Mouse (Mus musculus) mouse embryonic stem cell (cell line): ENCODE measurements around the gene Tlr7.
"Not testable (repeated sequence)": the region's sequence is repeated elsewhere in the genome, so short reads cannot be mapped to it uniquely, and the experiment has no call there.

ENCODE experiments used
- in situ Hi-C, 2 experiments: fragments of 300-500 bp; cut with MboI; formaldehyde crosslinking; loops; 1 replicate in 1 of 2; 3 replicates in 1 of 2; pipeline ENCODE4 v1.14.3; 2019 to 2020; ENCODE audit warnings: low sequenced_read_pairs in 2 of 2, low pct_unique_long_range_greater_than_20kb in 1 of 2, mixed read lengths in 1 of 2; ENCODE audit not compliant: unreplicated experiment in 1 of 2

Tlr7 gene

GRCm38 (mm10) chrX:167330399-167330798, at the start of gene Tlr7:
TSS of gene Tlr7 (minus strand) at chrX:167330558.
- in situ Hi-C loops, result no loop called here

DNA sequence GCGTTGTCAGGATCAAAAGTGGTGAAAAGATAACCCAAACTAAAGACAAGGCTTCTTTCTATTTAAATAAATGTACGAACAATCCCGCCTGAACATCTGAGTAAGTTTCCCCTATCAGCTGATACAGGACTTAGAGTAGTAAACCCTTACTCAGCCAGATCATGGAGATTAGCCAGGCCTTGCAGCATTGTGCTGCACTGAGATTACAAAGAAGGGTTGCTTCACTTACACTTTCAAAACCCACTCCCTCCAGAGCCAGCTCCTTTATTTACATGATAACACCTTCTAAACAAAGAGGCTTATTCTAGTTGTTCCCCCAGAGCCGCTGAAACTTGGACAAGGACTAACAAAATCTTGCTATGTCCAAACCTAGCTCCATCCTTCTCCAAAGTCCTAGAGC, 49.7 kb upstream of the Tlr7 start:
- in situ Hi-C loops, result no loop called here

DNA sequence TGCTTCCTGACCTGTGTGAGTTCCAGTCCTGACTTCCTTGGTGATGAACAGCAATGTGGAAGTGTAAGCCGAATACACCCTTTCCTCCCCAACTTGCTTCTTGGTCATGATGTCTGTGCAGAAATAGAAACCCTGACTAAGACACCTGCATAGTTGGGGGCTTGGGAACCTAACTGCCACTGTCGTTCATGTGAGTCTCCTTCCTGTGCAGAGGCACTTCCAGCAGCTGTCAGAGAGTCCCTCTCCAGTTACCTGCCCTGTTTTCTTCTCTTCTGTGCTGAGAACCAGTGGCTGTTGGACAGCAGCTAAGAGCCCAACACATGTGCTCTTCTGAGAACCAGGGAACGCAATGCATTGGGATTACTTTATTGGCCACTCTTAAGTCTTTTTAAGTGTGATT, 30.9 kb upstream of the Tlr7 start:
- in situ Hi-C loops, result not testable (repeated sequence)

DNA sequence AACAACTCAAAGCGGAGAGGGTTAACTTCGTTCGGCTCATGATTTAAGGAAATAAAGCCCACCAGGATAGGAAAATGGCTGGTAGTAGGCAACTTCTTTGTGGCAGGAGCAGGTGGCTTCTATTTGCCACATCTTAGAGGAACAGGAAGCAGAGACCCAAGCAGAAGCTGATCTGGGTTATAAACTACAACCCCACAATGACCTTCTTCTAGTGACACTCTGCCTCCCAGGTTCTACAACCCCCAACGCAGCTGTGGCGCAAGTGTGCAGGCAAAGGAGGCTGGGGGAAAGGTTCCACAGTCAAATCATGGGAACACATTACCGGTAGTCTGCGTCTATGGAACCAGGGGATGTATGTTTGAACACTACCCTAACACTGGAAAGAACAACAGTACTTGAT, 29.3 kb upstream of the Tlr7 start:
- in situ Hi-C loops, result no loop called here

DNA sequence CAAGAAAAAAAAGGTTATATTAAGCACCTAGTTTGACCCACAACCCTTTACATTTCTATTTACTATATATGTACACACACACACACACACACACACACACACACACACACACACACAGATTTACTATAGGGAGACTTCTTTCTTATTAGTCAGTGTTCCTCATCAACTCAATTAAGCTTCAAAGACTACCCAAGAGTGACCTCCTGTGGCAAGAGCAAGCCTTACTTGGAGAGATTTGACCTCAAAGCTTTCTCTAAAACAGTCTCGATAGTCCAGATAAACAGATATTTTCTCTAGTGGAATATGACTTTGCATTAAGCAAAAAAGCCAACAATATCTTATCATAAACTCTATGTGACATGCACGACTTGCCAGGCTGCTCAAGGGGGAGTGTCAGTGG, 27.1 kb upstream of the Tlr7 start:
- in situ Hi-C loops, result no loop called here

DNA sequence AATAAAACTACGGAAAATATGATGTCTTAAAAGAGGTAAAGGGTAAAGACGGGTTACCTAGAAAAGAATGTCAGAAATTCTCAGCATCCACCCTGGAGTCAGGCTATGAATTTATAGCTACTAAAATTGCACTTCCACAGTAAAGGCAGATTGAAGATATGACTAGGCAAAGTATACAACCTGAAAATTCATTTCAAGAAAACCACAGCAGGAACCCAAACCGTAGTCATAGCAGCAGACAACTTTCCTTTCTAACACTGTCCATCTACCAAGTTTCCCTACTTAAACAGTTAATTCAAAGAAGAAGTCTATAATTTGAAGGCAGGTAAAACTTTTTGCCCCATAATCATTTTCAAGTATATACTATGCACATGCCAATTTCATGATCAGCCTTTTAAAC, 25.6 kb upstream of the Tlr7 start:
- in situ Hi-C loops, result no loop called here

DNA sequence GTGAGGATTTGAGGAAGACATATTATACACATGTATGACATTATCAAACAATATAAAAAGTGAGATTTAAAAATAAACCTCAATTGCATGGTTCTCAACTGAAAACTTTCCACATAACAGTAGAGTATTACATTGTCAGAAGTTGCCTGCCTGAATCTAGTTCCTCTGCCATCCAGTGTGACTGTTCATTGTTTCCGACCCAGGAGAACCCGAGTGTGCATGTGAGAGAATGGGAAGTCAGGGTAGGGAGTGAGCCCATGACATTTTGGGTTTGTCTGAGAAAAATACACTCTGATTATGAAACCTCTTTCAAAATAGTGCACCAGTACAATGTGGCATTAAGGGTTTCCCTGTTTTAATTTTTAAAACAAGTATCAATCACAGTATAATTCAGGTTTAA, 23.3 kb upstream of the Tlr7 start:
- in situ Hi-C loops, result no loop called here

- in situ Hi-C loops, result no loop called here
These were observed 16.1 kb upstream of the Tlr7 start for GRCm38 (mm10) chrX:167346440-167346839.

- in situ Hi-C loops, result no loop called here
These were observed 14.0 kb upstream of the Tlr7 start for GRCm38 (mm10) chrX:167344356-167344755.

DNA sequence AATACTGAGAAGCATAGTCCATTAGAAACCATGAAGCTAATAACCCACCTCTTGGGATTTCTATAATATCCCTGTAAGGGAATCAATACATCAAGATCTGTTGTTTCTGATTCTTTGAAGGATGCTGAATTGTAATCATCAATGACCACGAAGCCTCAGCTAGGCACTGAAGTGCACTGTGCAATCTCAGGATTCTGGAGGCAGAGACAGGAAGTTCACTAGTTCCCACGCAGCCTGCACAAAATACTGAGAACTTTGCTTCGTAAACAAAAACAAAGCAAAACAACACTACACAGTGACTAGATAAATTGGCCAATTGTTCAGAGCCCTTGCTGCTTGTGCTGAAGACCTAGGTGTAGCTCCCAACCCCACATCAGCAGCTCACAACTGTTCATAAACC, 11.5 kb upstream of the Tlr7 start:
- in situ Hi-C loops, result no loop called here

GRCm38 (mm10) chrX:167340190-167340589, 9.8 kb upstream of the Tlr7 start:
- in situ Hi-C loops, result no loop called here

DNA sequence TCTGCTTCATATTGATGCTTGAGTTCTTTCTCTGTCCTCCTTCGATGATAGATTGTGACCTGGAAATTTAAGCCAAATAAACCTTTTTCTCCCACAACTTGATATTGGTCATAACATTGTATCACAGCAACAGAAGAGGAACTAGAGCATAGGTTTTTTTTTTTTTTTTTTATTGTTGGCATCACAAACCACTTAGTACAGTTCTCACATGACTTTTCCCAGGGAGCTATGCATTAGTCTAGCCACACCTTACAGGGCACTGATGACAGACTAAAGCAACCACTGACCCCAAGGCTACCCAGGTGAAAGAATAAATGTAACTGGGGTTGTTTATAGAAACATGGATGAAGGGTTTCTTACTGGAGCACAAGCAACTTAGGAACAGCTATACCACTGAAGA, 7.6 kb upstream of the Tlr7 start:
- in situ Hi-C loops, result no loop called here

GRCm38 (mm10) chrX:167334571-167334970, 4.2 kb upstream of the Tlr7 start:
- in situ Hi-C loops, result no loop called here

DNA sequence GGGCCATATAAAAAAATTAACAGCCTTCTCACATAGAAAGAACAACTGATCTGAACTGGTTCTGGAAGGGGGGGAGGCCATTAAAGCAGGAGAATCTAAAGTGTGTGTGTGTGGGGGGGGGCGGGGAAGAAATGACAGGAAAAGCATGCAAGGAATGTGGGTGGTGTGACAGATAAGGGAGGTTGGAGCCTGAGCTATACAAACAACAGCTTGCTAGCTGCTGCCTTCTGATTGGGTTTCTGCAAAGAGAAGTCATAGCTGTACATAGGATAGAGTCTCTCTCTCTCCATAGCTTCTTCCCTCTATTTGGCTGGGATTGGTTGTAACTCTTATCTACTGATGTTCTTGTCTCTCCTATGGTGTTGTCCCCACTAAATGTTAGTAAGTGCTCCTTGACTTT, 2.2 kb upstream of the Tlr7 start:
- in situ Hi-C loops, result no loop called here

DNA sequence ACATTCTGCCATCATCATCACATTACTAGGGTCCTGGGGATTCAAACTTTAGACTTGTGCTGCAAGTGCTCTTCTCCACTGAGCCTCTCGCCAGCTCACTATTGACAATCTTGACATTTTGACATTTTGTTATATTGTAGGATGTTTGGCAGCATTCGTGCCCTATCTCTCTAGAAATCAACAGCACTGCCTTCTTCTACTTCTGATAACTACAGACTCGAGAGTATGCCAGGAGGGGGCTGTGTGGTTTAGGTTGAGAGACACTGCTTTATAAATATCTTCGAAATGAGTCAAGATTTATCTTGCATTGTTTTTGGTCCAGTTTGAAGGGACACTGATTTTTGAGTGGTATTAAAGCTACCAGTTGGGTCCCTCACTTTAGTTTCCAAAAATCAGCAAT, 635 bp upstream of the Tlr7 start:
- in situ Hi-C loops, result no loop called here

DNA sequence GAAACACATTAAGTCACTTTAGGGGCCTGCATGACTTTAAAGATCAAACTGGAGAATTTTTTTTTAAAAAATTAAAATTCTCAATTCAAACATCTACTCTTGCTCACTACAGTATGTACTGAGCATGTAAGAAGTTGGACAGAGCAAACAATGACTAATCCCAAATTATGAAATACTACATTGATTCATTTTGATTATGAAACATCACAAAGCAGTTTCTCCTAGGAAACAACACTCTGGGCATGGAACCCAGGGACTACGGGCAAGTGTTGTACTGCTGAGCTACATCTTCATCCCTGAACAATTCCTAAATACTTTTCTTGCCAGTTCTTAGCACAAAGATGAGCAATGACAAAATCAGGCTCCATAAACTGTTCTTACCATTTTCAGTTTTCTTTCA, 738 bp downstream of the Tlr7 start:
- in situ Hi-C loops, result no loop called here

GRCm38 (mm10) chrX:167329098-167329497, 1.3 kb downstream of the Tlr7 start:
- in situ Hi-C loops, result no loop called here

DNA sequence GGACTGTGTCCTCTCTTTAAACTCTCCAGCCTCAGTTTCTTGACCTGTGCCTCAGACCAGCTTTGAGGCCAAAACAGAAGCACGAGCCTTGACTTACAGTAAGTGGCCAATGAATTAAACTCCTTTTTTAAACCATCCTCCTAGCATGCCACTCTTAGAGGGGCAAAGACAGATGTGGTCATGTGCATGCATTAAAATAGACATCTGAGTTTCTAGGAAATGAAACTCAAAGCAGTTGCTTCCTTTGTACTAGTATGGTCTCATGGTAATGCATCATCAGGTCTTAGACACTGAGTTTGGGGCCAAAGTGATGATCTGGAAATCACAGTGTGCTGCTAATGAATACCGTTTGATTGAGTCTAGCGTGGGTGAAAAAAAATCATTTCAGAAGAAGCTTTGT, 1.8 kb downstream of the Tlr7 start:
- in situ Hi-C loops, result no loop called here

GRCm38 (mm10) chrX:167323742-167324141, 6.6 kb downstream of the Tlr7 start:
- in situ Hi-C loops, result no loop called here

- in situ Hi-C loops, result no loop called here
These were observed 9.0 kb downstream of the Tlr7 start for GRCm38 (mm10) chrX:167321233-167321806.

DNA sequence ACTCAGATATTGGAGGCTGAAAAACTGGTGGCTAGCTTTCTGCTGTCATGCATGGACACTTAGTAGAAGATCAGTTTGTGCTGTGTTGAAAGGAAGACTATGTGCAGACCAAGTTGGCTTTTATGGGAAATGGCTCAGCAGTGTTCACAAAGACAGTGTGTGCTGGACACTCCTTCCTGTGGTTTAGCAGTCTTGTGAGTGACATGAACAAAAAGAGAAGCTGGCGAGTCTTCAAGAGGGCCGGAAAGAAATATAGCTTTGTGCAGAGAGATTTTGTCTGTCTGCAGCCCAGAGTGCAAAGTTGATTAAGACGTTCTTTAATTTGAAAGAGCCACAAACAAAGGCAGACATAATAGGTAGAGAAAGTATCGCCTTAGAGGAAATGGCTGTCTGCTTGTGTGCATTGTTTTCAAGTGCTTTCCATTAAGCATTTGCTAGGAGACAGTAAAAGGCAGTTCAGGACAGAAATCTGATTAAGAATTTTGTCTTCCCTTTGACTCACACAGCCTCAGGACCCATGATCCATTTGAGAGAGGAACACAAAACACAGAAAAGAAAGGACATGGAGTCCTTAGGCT, 11.4 kb downstream of the Tlr7 start:
- in situ Hi-C loops, result no loop called here
